13 mouse cellular contexts compared by ENCODE assay signal in the genomic region with DNA sequence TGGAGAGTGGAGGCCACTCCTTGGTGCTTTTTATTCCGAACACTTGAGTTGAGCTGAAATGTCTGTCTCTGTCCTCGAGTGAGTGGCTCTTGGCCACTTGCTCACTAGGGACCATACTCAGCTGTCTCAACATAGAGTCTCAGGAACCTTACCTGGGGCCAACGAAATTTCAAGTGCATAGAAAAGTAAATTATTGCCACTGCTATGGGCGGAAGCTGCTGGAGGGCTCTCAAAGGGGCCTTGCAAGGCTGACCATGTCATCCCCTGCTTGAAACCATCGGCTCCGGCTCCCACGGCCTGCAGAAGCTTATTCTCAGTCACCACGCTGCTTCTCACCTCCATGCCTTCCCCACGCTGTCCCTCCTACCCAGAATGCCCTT.
"Had no signal": no experiment of that assay in that cellular context is flagged by ENCODE, and none has a peak within 500 bp of the region (broad histone marks: within the 10 kb centered on the region; RNA-seq: fewer than 3 reads in every experiment).

No protein-coding gene starts in this region.

- H3K4me3 ChIP-seq: intestine, embryonic 15.5 days; left cerebral cortex, adult 2 months; limb, embryonic 12.5 days; megakaryocyte, embryonic 14.5 days; midbrain, embryonic 12.5 days; stomach, embryonic 15.5 days had no signal

- H3K36me3 ChIP-seq: intestine, embryonic 15.5 days; limb, embryonic 12.5 days; stomach, embryonic 15.5 days had no signal

- H3K4me2 ChIP-seq: intestine, embryonic 15.5 days; limb, embryonic 12.5 days; midbrain, embryonic 12.5 days; stomach, embryonic 15.5 days had no signal

- H3K27ac ChIP-seq: intestine, embryonic 15.5 days; left cerebral cortex, adult 2 months; limb, embryonic 12.5 days; liver, embryonic 14.5 days; macrophage; midbrain, embryonic 12.5 days; stomach, embryonic 15.5 days had no signal

- DNase-seq: kidney, adult 2 months; kidney, postnatal 25 days; right cerebral cortex, postnatal 14 days; thymus, adult 2 months; thymus, postnatal 25 days had no signal

- H3K27me3 ChIP-seq: intestine, embryonic 15.5 days; stomach, embryonic 15.5 days had no signal

- H3K4me1 ChIP-seq: megakaryocyte, embryonic 14.5 days had no signal

- H3K9ac ChIP-seq: intestine, embryonic 15.5 days; limb, embryonic 12.5 days; liver, embryonic 14.5 days; midbrain, embryonic 12.5 days; stomach, embryonic 15.5 days had no signal

- H3K9me3 ChIP-seq: intestine, embryonic 15.5 days; limb, embryonic 12.5 days; megakaryocyte, embryonic 14.5 days; midbrain, embryonic 12.5 days; stomach, embryonic 15.5 days had no signal

- ATAC-seq: intestine, embryonic 15.5 days had no signal
